Mouse (Mus musculus): ENCODE data around the gene Brpf1. TPM values are rescaled to one million over a fixed set of nuclear protein-coding genes. Genes with fewer than 3 reads are reported as not detected.
A peak's percentile ranks its signal among the peaks of the same experiment; 100 is the strongest.

Brpf1 gene
- polyA plus RNA-seq, 1 experiment from 2014 or later: 14.3 TPM

DNA sequence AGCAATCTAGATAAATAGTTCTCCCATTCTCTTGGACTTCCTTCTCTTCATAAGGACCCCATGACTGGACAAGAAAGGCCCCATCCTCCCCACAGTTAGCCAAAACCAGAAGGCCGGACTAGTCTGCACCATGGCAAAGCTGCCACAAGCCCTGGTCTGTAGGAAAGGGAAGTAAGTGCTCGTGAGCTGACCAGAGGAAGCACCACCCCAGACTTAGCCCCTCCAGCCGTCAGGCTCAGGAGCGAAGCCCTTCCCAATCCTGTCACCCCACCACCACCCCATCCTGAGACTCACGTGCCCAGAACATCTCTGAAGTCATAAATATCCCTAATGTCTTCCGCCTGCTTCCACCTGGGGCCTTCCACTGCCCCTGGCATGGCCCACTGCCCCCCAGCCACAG, 34.6 kb downstream of the Brpf1 start:
- H3K4me3 ChIP-seq (ENCODE audit: low read depth, low read length): peak overlapping the region; percentile 9; the same call in 1 of the 2 replicates
- 84% methylated on average over 6 of the region's 6 CpGs for WGBS

DNA sequence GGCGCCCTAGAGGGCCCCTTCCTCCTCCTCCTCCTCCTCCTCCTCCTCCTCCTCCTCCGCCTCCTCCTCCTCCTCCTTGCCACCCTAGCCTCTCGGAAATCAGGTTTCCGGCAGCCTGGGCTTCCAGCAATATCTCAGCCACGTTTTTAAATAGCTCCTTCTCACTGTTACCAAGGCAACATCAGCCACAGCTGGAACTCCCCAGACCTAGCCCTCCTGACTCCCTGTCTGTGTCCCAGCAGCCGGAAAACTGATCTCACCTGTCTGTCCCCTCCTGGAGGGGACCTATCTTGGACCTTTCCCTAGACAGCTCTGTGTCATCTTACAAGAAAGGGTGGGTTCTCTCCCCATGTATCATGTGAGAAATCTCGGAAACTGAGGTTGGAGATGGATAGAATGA, 35.4 kb downstream of the Brpf1 start:
- no peak for ATAC-seq (ENCODE audit: low read depth)
- Histone ChIP-seq H3K36me3 (ENCODE audit: control insufficient read depth, insufficient read depth, low read length) (peaks cover 18% of the 10 kb centered on the region), H3K27ac (ENCODE audit: low read depth, low read length) (no peak overlapping the region), H3K4me1 (ENCODE audit: control insufficient read depth, insufficient read depth, low read length) (peaks cover 12% of the 10 kb centered on the region; the same call in 1 of the 2 replicates), H3K4me2 (ENCODE audit: low read depth, low read length) (peak overlapping the region; percentile 62), H3K4me3 (ENCODE audit: low read depth, low read length) (no peak overlapping the region), H3K9me3 (ENCODE audit: control insufficient read depth, low read length) (no peaks in the 10 kb centered on the region), H3K27me3 (ENCODE audit: control insufficient read depth, insufficient read depth, low read length) (no peaks in the 10 kb centered on the region), H3K9ac (replicated peaks; ENCODE audit: low read depth, low read length) (no peak overlapping the region; the same call in 1 of the 2 replicates)
- WGBS: 43% methylated on average over 4 of the region's 7 CpGs

More for the DNA sequence above, 34.6 kb downstream of the Brpf1 start:
- H3K4me2 ChIP-seq (ENCODE audit: low read depth, low read length): no peak overlapping the region
- no peaks in the 10 kb centered on the region for H3K27me3 ChIP-seq (ENCODE audit: control insufficient read depth, insufficient read depth, low read length)
- H3K4me1 ChIP-seq (ENCODE audit: control insufficient read depth, insufficient read depth, low read length): peaks cover 12% of the 10 kb centered on the region; the same call in 1 of the 2 replicates
- H3K36me3 ChIP-seq (ENCODE audit: control insufficient read depth, insufficient read depth, low read length): peaks cover 18% of the 10 kb centered on the region
- no peak overlapping the region for H3K27ac ChIP-seq (ENCODE audit: low read depth, low read length)
- no peak for ATAC-seq (ENCODE audit: low read depth)
- H3K9ac ChIP-seq (replicated peaks; ENCODE audit: low read depth, low read length): no peak overlapping the region
- H3K9me3 ChIP-seq (ENCODE audit: control insufficient read depth, low read length): no peaks in the 10 kb centered on the region

DNA sequence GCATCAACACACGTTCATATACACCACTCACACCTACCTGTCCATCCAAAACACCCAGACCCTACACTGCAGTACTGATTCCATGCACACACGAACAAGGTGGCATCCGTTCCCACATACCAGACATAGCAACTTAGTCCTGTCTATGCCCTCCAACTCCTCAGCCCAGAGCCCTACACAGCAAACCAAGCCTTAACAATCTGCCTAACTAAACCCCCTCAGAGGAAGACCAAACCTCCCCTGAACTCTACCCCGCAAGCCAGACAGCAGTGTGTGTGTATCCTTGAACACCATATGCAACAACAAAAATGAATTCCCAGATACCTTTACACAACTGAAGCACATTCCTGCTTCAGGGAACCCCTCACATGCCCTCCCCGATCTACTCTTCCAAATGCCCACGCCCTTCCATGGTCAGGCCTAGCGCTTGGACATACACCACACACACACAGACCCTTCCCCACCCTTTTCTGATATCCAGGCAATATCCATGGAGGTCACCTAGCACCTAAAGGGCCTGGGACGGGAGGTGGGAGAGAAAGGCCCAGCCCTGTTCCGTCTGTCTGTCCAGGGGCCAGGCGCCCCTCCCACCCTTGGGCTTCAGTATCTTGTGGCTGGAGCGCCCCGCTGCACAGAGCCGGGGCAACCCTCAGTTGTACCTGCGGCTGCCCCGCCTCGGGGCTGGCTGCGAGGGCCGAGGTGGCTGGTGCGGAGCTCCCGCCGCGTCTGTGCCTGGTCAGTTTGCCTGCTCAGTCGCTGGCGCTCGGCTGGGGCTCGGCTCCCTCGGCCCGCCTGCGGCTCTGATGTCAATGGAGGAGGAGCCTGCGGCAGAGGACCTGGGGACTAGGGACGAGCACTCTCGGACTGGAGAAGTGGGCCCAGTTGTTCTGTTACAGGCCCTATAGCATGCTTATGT, 36.5 kb downstream of the Brpf1 start, which contains the start of gene Camk1:
Gene Camk1, minus strand, starts transcription at position 808 of the 916 bp plus-strand sequence.
- Histone ChIP-seq H3K9me3 (ENCODE audit: control insufficient read depth, low read length) (no peaks in the 10 kb centered on the region), H3K36me3 (ENCODE audit: control insufficient read depth, insufficient read depth, low read length) (peaks cover 13% of the 10 kb centered on the region), H3K9ac (replicated peaks; ENCODE audit: low read depth, low read length) (peak within 1 kb of the TSS; percentile 72), H3K27me3 (ENCODE audit: control insufficient read depth, insufficient read depth, low read length) (no peaks in the 10 kb centered on the region), H3K4me2 (ENCODE audit: low read depth, low read length) (peak within 1 kb of the TSS; percentile 62), H3K27ac (ENCODE audit: low read depth, low read length) (0 out of 2 replicates have a peak within 1 kb of the TSS, but pooled peaks have one; percentile 16), H3K4me3 (ENCODE audit: low read depth, low read length) (peak within 1 kb of the TSS; percentile 45), H3K4me1 (ENCODE audit: control insufficient read depth, insufficient read depth, low read length) (peaks cover 12% of the 10 kb centered on the region; the same call in 1 of the 2 replicates)
- 16% methylated on average over 32 of the region's 32 CpGs for WGBS
- ATAC-seq (ENCODE audit: low read depth): peak; percentile 85

DNA sequence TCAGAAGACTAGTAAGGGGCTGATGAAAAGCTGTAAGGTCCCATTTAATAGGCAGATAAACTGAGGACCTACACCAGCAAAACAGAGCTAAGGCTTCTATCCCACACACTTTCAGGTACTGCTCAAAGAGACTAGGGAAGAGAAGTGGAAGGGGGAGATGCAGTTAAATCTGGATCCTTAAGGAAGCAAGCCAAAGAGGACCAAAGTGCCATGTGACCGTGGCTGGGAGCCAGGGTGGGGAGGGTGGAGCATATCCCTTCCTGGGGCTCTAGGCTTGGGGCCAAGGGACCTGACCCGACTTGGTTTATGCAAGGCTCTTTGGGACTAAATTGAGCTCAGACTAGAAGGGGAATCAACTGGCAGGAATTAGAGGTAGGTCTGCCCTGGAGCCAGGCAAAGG, 37.4 kb downstream of the Brpf1 start:
- Histone ChIP-seq H3K27me3 (ENCODE audit: control insufficient read depth, insufficient read depth, low read length) (no peaks in the 10 kb centered on the region), H3K4me3 (ENCODE audit: low read depth, low read length) (no peak overlapping the region), H3K4me1 (ENCODE audit: control insufficient read depth, insufficient read depth, low read length) (peaks cover 12% of the 10 kb centered on the region; the same call in 1 of the 2 replicates), H3K9me3 (ENCODE audit: control insufficient read depth, low read length) (no peaks in the 10 kb centered on the region), H3K4me2 (ENCODE audit: low read depth, low read length) (peak overlapping the region; percentile 62; the same call in 1 of the 2 replicates), H3K36me3 (ENCODE audit: control insufficient read depth, insufficient read depth, low read length) (peaks cover 5% of the 10 kb centered on the region; the same call in 1 of the 2 replicates), H3K9ac (replicated peaks; ENCODE audit: low read depth, low read length) (no peak overlapping the region), H3K27ac (ENCODE audit: low read depth, low read length) (no peak overlapping the region)
- 55% methylated on average over 2 of the region's 2 CpGs for WGBS
- peak; percentile 40; the same call in 1 of the 2 replicates for ATAC-seq (ENCODE audit: low read depth)

DNA sequence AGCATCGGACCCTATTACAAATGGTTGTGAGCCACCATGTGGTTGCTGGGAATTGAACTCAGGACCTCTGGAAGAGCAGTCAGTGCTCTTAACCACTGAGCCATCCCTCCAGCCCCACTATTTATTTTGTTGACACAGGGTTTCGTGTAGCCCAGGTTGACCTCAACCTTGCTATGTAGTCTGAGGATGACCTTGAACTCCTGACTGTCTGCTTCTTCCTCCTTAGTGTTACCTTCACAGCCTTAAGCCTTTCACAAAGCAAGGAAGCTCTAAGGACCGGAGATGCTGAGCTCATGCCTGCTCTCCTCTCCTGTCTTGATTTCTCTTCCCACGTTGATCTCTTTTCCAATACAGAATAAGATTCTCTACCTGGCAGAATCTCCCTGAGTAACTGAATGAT, 40.0 kb downstream of the Brpf1 start:
- Histone ChIP-seq H3K4me1 (ENCODE audit: control insufficient read depth, insufficient read depth, low read length) (peaks cover 6% of the 10 kb centered on the region; the same call in 1 of the 2 replicates), H3K9me3 (ENCODE audit: control insufficient read depth, low read length) (no peaks in the 10 kb centered on the region), H3K36me3 (ENCODE audit: control insufficient read depth, insufficient read depth, low read length) (no peaks in the 10 kb centered on the region), H3K27ac (ENCODE audit: low read depth, low read length) (no peak overlapping the region), H3K9ac (replicated peaks; ENCODE audit: low read depth, low read length) (no peak overlapping the region), H3K4me3 (ENCODE audit: low read depth, low read length) (no peak overlapping the region), H3K4me2 (ENCODE audit: low read depth, low read length) (no peak overlapping the region), H3K27me3 (ENCODE audit: control insufficient read depth, insufficient read depth, low read length) (no peaks in the 10 kb centered on the region)
- ATAC-seq (ENCODE audit: low read depth): no peak
- 81% methylated on average over 4 of the region's 4 CpGs for WGBS

DNA sequence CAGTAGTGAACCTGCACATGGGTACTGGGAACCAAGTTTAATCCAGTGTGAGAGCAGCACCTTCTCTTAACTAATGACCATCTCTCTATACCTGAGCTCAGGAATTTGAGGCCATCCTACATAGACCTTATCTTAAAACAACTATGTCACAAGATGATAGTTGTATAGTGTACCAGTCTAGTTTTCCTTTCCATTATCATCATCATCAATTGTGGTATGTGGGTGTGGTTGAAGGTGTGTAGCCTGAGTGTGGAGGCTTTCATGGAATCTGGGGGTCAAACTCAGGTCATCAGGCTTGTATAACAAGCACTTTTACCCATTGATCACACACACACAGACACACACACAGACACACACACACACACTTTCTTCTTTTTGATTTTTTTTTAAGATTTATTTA, 43.6 kb downstream of the Brpf1 start:
- no peak overlapping the region for H3K4me3 ChIP-seq (ENCODE audit: low read depth, low read length)
- H3K4me1 ChIP-seq (ENCODE audit: control insufficient read depth, insufficient read depth, low read length): no peaks in the 10 kb centered on the region
- H3K9me3 ChIP-seq (ENCODE audit: control insufficient read depth, low read length): no peaks in the 10 kb centered on the region
- no peaks in the 10 kb centered on the region for H3K27me3 ChIP-seq (ENCODE audit: control insufficient read depth, insufficient read depth, low read length)
- no peak overlapping the region for H3K4me2 ChIP-seq (ENCODE audit: low read depth, low read length)
- no peak for ATAC-seq (ENCODE audit: low read depth)
- no peak overlapping the region for H3K27ac ChIP-seq (ENCODE audit: low read depth, low read length)
- no peak overlapping the region for H3K9ac ChIP-seq (replicated peaks; ENCODE audit: low read depth, low read length)
- no peaks in the 10 kb centered on the region for H3K36me3 ChIP-seq (ENCODE audit: control insufficient read depth, insufficient read depth, low read length)

DNA sequence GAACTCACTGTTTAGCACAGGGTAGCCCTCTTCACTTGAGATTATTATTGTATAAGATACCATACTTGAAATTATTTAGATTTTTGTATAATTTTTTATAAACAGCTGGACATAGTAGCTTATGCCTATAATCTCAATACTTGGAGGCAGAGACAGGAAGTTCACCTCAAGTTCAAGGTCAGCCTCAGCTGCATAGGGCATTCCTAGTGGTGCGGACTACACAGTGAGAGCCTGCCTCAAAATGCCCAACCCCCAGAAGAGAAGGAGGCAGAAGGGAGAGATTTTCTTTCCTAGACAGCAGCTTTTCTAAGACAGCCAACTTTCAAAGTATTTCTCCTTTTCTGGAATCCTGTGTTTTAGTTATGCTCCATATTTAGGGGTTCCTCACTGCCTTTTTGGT, 44.2 kb downstream of the Brpf1 start:
- no peak overlapping the region for H3K9ac ChIP-seq (replicated peaks; ENCODE audit: low read depth, low read length)
- H3K27me3 ChIP-seq (ENCODE audit: control insufficient read depth, insufficient read depth, low read length): no peaks in the 10 kb centered on the region
- H3K4me2 ChIP-seq (ENCODE audit: low read depth, low read length): no peak overlapping the region
- no peaks in the 10 kb centered on the region for H3K36me3 ChIP-seq (ENCODE audit: control insufficient read depth, insufficient read depth, low read length)
- no peak overlapping the region for H3K4me3 ChIP-seq (ENCODE audit: low read depth, low read length)
- no peaks in the 10 kb centered on the region for H3K4me1 ChIP-seq (ENCODE audit: control insufficient read depth, insufficient read depth, low read length)
- no peaks in the 10 kb centered on the region for H3K9me3 ChIP-seq (ENCODE audit: control insufficient read depth, low read length)
- no peak for ATAC-seq (ENCODE audit: low read depth)
- 100% methylated on average over 1 of the region's 1 CpGs for WGBS
- H3K27ac ChIP-seq (ENCODE audit: low read depth, low read length): no peak overlapping the region

DNA sequence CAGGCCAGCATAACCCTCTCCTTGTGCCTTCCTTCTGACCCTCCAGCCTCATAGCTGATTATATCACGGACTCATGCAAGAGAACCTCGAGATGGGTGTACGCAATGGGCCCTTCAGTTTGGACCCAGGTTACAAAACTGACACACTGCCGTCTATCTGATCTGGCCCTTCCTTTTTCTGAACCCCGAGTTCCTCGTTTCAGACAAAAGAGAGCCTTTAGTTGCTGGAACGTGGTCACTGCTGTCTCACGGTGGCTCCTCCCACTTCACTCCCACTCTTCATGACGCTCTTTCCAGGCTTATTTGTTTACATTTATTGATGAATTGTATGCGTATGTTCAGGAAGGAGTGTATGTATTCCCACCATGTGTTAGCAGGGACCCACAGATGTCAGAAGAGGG, 44.7 kb downstream of the Brpf1 start:
- no peaks in the 10 kb centered on the region for H3K4me1 ChIP-seq (ENCODE audit: control insufficient read depth, insufficient read depth, low read length)
- H3K4me3 ChIP-seq (ENCODE audit: low read depth, low read length): no peak overlapping the region
- 66% methylated on average over 10 of the region's 10 CpGs for WGBS
- H3K4me2 ChIP-seq (ENCODE audit: low read depth, low read length): no peak overlapping the region
- ATAC-seq (ENCODE audit: low read depth): no peak
- H3K9ac ChIP-seq (replicated peaks; ENCODE audit: low read depth, low read length): no peak overlapping the region
- H3K27ac ChIP-seq (ENCODE audit: low read depth, low read length): no peak overlapping the region
- H3K9me3 ChIP-seq (ENCODE audit: control insufficient read depth, low read length): no peaks in the 10 kb centered on the region
- no peaks in the 10 kb centered on the region for H3K36me3 ChIP-seq (ENCODE audit: control insufficient read depth, insufficient read depth, low read length)
- H3K27me3 ChIP-seq (ENCODE audit: control insufficient read depth, insufficient read depth, low read length): no peaks in the 10 kb centered on the region

DNA sequence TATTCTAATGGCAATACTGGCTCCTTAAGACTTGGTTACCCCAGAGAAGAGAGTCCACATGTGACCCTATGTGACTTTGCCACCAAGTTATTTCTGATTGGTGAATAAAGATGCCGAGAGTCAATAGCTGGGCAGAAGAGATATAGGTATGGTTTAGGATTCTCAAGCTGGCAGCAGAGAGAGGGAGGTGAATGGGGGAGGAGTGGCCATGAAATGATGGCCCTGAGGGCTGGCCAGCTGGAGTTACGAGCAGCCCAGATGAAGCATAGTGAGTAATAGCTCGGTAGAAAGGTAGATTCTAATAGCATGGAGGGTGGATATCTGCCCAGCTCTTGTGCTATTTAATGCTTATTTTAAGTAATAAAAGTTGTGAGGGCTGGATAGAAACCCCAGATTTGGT, 45.9 kb downstream of the Brpf1 start:
- no peaks in the 10 kb centered on the region for H3K27me3 ChIP-seq (ENCODE audit: control insufficient read depth, insufficient read depth, low read length)
- no peak for ATAC-seq (ENCODE audit: low read depth)
- H3K9ac ChIP-seq (replicated peaks; ENCODE audit: low read depth, low read length): no peak overlapping the region
- WGBS: 68% methylated on average over 3 of the region's 3 CpGs
- no peak overlapping the region for H3K4me2 ChIP-seq (ENCODE audit: low read depth, low read length)
- H3K4me1 ChIP-seq (ENCODE audit: control insufficient read depth, insufficient read depth, low read length): no peaks in the 10 kb centered on the region
- H3K27ac ChIP-seq (ENCODE audit: low read depth, low read length): no peak overlapping the region
- H3K4me3 ChIP-seq (ENCODE audit: low read depth, low read length): no peak overlapping the region
- no peaks in the 10 kb centered on the region for H3K36me3 ChIP-seq (ENCODE audit: control insufficient read depth, insufficient read depth, low read length)
- H3K9me3 ChIP-seq (ENCODE audit: control insufficient read depth, low read length): no peaks in the 10 kb centered on the region

Data from neural tube, embryonic 14.5 days (tissue).